Mouse (Mus musculus): ENCODE measurements around the gene BC051665. TPM values are rescaled to one million over a fixed set of nuclear protein-coding genes. Genes with fewer than 3 reads are reported as not detected.

Gene BC051665
- total RNA-seq, 2 experiments from 2014 or later: not detected

GRCm38 (mm10) chr13:60745358-60745757, 40.8 kb downstream of the BC051665 start:
- intact Hi-C loops (cut with DNase I): no loop called here
- no peak for DNase-seq (ENCODE audit: low spot score)

- intact Hi-C loops (cut with DNase I): loop anchor here (1.0 to 5.0 kb wide), 2 partner anchors 265 to 567 kb away; partner anchors contain the start of gene Gas1
- DNase-seq (ENCODE audit: low spot score): no peak
Observed at GRCm38 (mm10) chr13:60744736-60745135, 41.4 kb downstream of the BC051665 start.

- intact Hi-C loops (cut with DNase I): loop anchor here (1.0 to 5.0 kb wide), 2 partner anchors 265 to 567 kb away; partner anchors contain the start of gene Gas1
- DNase-seq (ENCODE audit: low spot score): peak; percentile 50
Observed at GRCm38 (mm10) chr13:60744078-60744460, 42.1 kb downstream of the BC051665 start.

- intact Hi-C loops (cut with DNase I): loop anchor here (1.0 to 5.0 kb wide), 2 partner anchors 264 to 566 kb away; partner anchors contain the start of gene Gas1
- DNase-seq (ENCODE audit: low spot score): peak; percentile 23
Observed at GRCm38 (mm10) chr13:60743381-60744077, 42.6 kb downstream of the BC051665 start.

DNA sequence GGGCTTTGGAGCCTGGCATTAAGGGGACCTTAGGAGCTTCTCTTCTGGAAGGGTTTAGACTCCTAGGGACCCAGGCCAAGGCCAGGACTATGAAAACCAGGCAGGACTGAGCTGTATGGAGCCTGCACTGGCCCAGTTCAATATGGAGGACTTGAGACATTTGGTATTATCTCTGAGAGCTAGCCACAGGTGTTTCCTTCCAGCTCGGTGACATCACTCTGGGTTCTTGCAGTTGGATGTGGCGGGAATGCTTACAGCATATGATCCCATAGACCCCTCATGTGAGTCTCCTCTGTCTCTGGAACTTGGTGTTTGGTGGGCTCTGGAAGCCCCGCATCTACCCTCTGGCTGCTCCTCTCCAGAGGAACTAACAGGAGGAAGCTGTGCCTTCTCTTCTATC, 43.6 kb downstream of the BC051665 start:
- intact Hi-C loops (cut with DNase I): loop anchor here (5.0 kb wide), 1 partner anchor 565 kb away; the partner anchor contains the start of gene Gas1

DNA sequence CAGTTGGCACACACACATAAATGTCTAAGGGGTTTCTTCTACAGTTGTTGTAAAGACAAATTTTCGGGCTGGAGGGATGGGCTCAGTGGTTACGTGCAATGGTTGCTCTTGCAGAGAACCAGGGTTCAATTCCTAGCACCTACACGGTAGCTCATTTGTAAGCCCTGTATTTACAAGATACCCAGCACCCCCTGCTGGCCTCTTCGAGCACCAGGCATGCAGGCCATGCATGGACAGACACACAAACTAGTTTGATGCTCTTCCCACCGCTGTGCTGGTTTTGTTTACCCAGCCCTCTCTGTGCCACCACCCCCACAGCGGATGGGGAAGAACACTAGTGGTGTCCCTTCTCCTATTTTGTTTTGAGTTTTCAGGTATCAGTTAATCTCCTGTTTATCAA, 45.9 kb downstream of the BC051665 start:
- intact Hi-C loops (cut with DNase I): loop anchor here (5.0 kb wide), 1 partner anchor 563 kb away; the partner anchor contains the start of gene Gas1
- no peak for DNase-seq (ENCODE audit: low spot score)

More for the DNA sequence above, 43.6 kb downstream of the BC051665 start:
- no peak for DNase-seq (ENCODE audit: low spot score)

GRCm38 (mm10) chr13:60738429-60738828, 47.7 kb downstream of the BC051665 start:
- intact Hi-C loops (cut with DNase I): loop anchor here (2.0 to 5.0 kb wide), 4 partner anchors 51 to 896 kb away; partner anchors contain the start of gene Dapk1
- DNase-seq (ENCODE audit: low spot score): peak; percentile 51

- peak; percentile 86 for DNase-seq (ENCODE audit: low spot score)
- intact Hi-C loops (cut with DNase I): loop anchor here (2.0 to 5.0 kb wide), 4 partner anchors 50 to 895 kb away; partner anchors contain the start of gene Dapk1
Observed at GRCm38 (mm10) chr13:60737632-60738324, 48.4 kb downstream of the BC051665 start.

DNA sequence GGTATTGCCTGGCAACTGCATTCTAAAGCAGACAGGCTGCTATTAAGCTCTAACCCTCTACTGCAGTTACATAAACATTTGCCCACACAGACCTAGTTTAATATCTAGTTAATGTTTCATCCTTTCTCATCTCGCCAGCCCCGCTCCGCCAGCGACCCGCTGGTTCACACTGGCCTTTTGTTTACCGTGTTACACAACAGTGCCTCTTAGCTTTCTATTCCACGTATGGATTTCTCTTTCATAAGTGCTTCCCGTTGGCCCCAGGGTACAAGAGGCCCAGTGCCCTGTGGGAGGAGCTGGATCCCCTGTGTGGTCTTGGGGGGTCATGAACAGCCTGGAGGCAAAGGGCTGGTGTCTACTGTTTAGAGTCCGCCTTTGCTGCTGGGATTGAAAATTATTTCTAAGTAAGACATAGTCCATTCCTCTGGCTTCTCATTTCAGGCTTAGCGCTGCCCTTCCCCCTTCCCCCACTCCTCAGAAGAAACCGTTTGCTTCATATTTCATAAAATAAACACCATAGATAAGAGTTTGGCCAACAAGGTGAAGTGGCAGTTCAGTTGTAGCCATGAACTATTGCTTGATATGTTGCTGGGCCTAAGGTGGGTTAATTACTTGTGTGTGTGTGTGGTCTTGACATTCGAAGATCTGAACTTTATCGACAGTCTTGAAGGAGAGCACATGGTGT, 49.6 kb downstream of the BC051665 start:
- intact Hi-C loops (cut with DNase I): loop anchor here (5.0 kb wide), 2 partner anchors 49 to 894 kb away; no protein-coding TSS in a partner anchor

GRCm38 (mm10) chr13:60735306-60735705, 50.9 kb downstream of the BC051665 start:
- intact Hi-C loops (cut with DNase I): loop anchor here (5.0 kb wide), 2 partner anchors 48 to 893 kb away; no protein-coding TSS in a partner anchor
- no peak for DNase-seq (ENCODE audit: low spot score)

More for the DNA sequence above, 49.6 kb downstream of the BC051665 start:
- no peak for DNase-seq (ENCODE audit: low spot score)

Other genes starting within 250 kb of the BC051665 start
- 10 to 100 TPM; 24.5 to 29.5 TPM for gene Dapk1, start 184.4 kb downstream of the BC051665 start, total RNA-seq (2021)
- gene Ctsll3, start 16.5 kb upstream of the BC051665 start, total RNA-seq (2021): not detected
- under 1 TPM in 1 of 2 experiments, not detected in 1; 0.25 TPM for gene 4930486L24Rik, start 78.1 kb upstream of the BC051665 start, total RNA-seq (2021)
- 1 to 10 TPM; 1.4 to 2.3 TPM for gene Gm49392, start 110.5 kb upstream of the BC051665 start, total RNA-seq (2021)
- 1 to 10 TPM; 4.8 to 6.7 TPM for gene Ctla2b, start 111.1 kb upstream of the BC051665 start, total RNA-seq (2021)
- gene Tpbpb, start 118.5 kb upstream of the BC051665 start, total RNA-seq (2021): not detected
- not detected for gene Gm49393, start 149.2 kb upstream of the BC051665 start, total RNA-seq (2021)
- gene Gm49391, start 150.2 kb upstream of the BC051665 start, total RNA-seq (2021): 1 to 10 TPM; 2.0 to 6.5 TPM
- 10 to 100 TPM; 84.8 to 88.8 TPM for gene Ctla2a, start 150.3 kb upstream of the BC051665 start, total RNA-seq (2021)
- not detected for gene Tpbpa, start 155.6 kb upstream of the BC051665 start, total RNA-seq (2021)
- gene Ctsj, start 219.6 kb upstream of the BC051665 start, total RNA-seq (2021): not detected

All from heart, postnatal 25 days (tissue).